Mouse (Mus musculus) monocyte, adult 2 months (primary cell): ENCODE data around the gene Zfp637.
"Not testable (repeated sequence)": the region's sequence is repeated elsewhere in the genome, so short reads cannot be mapped to it uniquely, and the experiment has no call there.

Experiments
- DNase-seq, 2 experiments: peaks; one replicate each; pipeline ENCODE4 v3.0.0; 2022; ENCODE audit warnings: low spot score in 2 of 2, low read depth in 1 of 2

Gene Zfp637

GRCm38 (mm10) chr6:117840686-117841510 is at the start of gene Zfp637:
Zfp637 (plus strand) TSS chr6:117841180.
- DNase-seq = peak in 1 of 2 experiments; percentile 46

DNA sequence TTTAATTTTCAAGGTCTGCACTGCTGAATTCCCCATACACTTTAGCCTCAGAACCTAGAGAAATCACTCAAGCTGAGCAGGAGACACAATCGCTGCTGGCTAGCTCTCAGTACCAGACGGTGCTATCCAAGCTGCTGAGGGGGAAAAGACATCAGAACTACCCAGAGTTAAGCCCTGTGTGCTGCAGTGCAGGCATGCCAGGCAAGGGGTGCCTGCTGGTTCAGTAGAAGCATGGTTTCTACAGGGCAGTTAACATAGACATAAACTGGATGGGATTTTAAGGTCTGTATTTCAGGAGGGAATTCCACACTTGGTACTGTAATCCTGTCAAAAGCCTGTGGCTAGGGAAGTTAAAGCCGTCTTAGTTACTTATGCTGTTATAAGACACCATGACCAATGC is 45.7 kb upstream of the Zfp637 start:
- DNase-seq = no peak

GRCm38 (mm10) chr6:117800824-117801223 is 40.2 kb upstream of the Zfp637 start:
- no peak for DNase-seq

DNA sequence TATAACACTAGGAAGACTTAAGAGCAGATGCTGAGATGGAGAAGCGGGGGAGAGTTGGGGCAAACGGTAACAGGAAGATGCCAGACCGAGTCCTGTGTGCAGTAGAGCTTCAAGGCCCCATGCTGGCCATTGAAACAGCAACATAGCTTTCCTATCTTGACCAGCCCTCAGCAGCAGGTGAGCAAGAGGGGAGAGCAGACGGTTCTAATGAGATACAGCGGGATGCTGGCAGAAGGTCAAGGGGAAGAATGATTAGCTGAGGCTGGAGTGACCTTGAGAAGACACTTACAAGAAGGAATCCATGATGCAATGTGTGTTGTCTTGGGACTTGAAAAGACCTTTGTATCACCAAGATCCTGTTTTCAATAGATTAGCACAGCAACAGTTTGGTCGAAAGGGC is 39.2 kb upstream of the Zfp637 start:
- no peak for DNase-seq

GRCm38 (mm10) chr6:117807756-117808155 is 33.2 kb upstream of the Zfp637 start:
- DNase-seq = no peak

- no peak for DNase-seq
These were observed 31.2 kb upstream of the Zfp637 start for GRCm38 (mm10) chr6:117809816-117810215.

DNA sequence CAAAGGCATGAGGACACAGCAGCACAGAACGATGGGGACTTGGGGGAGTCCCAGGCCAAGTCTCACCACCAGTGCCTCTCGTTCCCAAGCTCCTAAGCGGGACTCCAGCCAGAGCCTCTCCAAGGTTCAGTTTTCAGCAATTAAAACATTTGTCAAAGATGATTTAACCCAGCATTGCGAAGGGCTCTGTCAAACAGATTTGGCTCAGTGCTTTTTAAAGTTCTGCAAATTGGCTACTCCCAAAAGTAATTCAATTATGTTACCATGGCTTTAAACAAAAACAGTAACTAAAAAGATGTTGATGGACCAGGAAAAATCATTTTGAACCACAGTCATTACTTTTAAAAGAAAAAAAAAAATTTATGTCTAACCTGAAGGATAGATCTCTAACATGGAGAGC is 30.3 kb upstream of the Zfp637 start:
- DNase-seq = no peak

DNA sequence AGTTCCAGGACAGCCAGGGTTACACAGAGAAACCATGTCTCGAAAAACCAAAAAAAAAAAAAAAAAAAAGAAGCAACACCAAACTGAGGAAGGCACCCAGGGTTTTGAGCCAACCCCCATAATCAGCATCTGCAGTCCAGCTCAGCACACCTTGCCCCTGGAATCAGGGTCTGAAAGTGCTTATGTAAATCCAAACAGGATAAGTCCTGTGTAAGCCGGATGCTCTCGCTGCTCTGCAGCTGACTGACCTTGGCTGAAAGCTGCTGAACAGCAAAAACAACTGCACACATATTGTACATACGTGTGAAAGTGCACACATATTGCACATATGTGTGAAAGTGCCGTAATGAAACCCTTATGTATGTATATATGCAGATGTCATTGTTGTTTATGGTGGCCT is 29.7 kb upstream of the Zfp637 start:
- no peak for DNase-seq

GRCm38 (mm10) chr6:117814681-117815080 is 26.3 kb upstream of the Zfp637 start:
- no peak for DNase-seq

- no peak for DNase-seq
These were observed 23.9 kb upstream of the Zfp637 start for GRCm38 (mm10) chr6:117817108-117817541.

DNA sequence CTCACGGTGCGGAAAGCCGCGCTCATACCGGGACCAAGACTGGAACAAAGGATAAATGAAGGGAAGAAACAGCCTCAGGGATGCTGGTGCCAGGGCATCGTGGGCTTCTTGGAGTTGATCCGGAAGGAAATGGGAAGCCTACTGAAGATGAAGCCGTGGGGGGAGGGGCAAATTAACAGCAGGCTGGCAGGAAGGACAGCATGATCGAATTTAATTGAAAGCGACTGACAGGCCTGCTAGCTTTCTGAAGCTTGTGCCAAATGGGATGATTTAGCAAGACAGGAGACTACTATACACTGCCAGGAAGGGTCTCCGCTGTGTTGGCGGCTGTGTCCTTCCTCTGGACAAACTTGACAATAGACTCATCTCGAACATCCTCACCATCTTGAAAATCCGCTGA is 20.7 kb upstream of the Zfp637 start:
- no peak for DNase-seq

DNA sequence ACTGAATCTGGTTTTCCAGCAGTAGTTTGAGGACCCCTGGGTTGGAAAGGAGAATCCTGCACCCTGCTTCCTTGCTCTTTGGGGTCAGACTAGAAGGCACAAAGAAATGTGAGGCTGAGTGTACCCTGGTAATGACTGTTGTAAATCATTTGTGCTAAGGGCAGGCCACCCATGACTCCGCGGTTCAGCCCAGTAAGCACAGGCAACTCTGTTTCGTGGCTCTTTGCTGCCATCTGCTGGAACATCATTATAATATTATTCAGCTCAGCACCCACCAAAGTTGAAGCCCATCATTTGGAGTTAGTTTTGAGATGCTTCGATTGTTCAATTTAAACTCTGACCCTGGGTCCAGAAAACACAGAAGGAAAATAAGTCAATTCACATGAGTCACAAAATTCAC is 15.6 kb upstream of the Zfp637 start:
- DNase-seq = peak in 1 of 2 experiments; percentile 21

- peak in 1 of 2 experiments; percentile 10 for DNase-seq
These were observed 12.7 kb upstream of the Zfp637 start for GRCm38 (mm10) chr6:117828273-117828672.

DNA sequence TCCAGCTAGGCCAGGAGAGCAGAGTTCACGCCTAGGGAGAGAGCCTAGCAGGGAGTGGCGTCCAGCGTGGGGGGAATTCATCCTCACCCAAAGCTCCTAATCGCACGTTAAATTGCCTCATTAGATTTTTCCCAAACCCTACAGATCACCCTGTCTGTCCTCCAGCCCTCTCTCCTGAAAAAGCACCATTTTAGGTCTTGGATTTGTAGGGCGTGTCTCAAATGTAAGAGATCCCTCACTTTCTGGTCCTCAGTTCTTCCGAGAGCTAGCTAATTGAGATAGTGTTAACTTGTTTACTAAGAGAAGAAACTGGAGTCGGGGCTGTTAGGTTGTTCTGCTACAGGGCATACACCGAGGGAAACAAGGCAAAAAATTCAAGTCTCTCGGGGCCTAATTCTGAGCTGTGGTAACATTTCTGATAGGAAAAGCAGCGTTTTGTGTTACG is 553 bp downstream of the Zfp637 start:
- DNase-seq = no peak

GRCm38 (mm10) chr6:117844597-117844996 is 3.6 kb downstream of the Zfp637 start:
- DNase-seq = no peak

DNA sequence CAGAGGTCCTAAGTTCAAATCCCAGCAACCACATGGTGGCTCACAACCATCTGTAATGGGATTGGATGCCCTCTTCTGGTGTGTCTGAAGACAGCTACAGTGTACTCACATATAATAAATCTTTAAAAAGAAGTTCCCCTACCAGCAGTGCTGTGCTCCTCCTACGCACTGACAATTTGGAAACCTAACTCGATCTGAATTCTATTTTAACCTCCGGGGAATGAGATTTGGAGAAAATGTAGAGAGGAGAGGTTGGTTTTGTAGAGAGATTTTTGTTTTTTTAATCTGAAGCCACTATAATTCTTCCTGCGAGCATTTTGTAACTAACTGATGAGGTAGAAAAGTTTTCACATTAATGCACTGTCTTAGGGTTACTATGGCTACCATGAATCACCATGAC is 5.7 kb downstream of the Zfp637 start:
- DNase-seq = not testable (repeated sequence)

DNA sequence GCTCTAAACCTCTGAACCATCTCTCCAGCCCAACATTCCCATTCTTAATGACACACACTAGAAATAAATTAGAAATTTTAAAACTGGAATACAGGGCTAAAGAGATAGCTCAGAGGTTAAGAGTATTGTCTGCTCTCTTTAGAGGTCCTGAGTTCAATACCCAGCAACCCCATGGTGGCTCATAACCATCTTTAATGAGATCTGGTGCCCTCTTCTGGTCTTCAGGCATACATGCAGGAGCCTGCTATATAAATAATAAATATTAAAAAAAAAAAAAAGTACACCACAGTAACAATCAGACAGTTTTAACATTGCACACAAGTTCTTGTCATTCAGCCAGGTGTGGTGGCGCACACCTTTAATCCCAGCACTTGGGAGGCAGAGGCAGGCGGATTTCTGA is 6.8 kb downstream of the Zfp637 start:
- DNase-seq = no peak

DNA sequence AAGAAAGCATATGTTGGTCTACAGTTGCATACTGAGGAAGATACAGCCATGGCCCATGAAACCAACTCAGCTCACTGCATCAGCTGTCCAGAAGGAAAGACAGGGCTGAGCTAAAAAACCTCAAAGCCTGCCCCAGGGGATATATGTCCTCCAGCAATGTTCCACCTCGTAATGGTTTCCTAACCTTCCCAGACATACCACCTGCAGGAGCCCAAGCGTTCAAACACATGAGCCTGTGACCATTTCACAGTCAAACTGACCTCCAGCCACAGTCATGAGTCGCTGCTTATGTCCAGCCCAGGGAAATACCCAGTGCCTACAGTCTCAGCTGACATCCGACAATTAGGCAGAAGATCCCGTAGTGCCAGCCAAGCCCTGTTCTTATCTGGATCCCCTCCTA is 7.6 kb downstream of the Zfp637 start:
- no peak for DNase-seq

GRCm38 (mm10) chr6:117851747-117852146 is 10.8 kb downstream of the Zfp637 start:
- DNase-seq = no peak

DNA sequence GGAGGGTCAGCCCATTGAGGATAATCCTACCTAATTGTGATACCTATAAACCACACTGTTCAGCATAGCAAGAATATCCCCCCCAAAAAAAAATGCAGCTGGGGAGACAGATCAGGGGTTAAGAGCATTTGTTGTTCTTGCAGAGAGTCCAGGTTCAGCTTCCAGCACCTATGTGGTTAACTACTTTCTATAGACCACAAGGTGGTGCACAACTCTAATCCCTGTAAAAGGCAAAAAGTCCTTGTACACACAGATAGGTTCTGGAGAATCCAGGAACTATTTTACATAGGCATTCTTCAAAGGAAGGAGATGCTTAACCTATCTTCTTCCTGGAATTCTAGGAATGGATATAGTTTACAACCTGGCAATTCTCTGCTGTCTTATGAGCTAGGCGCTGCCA is 17.0 kb downstream of the Zfp637 start:
- no peak for DNase-seq

DNA sequence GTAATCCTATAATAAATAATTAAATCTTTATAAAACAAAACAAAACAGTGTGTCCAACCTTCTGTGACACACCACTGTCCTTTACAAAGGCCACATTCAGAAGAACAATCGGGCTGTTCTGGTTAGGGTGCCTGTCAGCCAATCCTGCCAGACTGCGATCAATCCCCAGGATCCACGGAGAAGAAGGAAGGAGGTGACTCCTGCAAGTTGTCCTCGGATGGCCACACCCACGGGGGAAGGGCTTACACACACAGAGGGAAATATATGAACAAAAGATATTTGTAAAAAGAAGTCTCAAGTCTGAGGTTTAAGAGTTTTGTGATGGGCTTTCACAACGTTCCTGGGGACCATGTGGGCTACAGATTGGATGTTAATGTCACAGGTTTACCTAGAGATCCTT is 20.9 kb downstream of the Zfp637 start, which contains the start of gene Zfp239:
Zfp239 (plus strand) TSS at position 253 of the 400 bp plus-strand sequence.
- DNase-seq = no peak

DNA sequence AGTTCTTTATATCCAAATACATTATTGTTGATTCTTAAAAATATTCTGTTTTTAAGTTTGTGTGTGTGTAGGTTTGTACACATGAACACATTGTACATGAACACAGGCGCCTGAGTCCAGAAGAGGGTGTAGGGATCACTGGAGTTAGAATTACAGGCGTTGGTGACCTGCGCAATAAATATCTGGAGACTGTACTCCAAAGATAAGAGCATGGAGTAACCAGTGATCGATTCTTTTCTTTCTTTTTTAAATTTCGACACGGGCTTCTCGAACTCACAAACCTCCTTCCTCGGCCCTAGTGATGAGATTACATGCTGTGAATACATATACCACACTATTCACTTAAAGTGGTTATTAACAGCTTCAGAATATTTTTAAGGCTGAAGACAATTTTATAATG is 21.5 kb downstream of the Zfp637 start:
- DNase-seq = no peak
